Mouse (Mus musculus) limb, embryonic 11.5 days (tissue): ENCODE measurements around the gene Tmem184b. TPM values are rescaled to one million over a fixed set of nuclear protein-coding genes. Genes with fewer than 3 reads are reported as not detected.

Experiments
- ATAC-seq: fragments of 200-750 bp; cut with Nextera tagmentation; 2 replicates; pipeline ENCODE4 v1.8.0; 2017; ENCODE audit warnings: low read depth; ENCODE audit not compliant: insufficient number of reproducible peaks, low FRiP score, low TSS enrichment
- DNase-seq: peaks from one replicate; pipeline ENCODE4 v3.0.0-alpha.2; 2015; ENCODE audit warnings: low spot score
- H3K27ac ChIP-seq: fragments of 300-500 bp; sonication (generic); replicated peaks from 2 replicates; pipeline ENCODE4 v1.5.1; 2014; ENCODE audit warnings: low read depth, mild to moderate bottlenecking, low read length
- H3K27me3 ChIP-seq: fragments of 300-500 bp; sonication (generic); 2 replicates; pipeline ENCODE4 v1.6.1; 2014; ENCODE audit warnings: mild to moderate bottlenecking, low read length, mixed read lengths; ENCODE audit not compliant: control insufficient read depth, insufficient read depth
- H3K36me3 ChIP-seq: fragments of 300-500 bp; sonication (generic); 2 replicates; pipeline ENCODE4 v1.6.1; 2014; ENCODE audit warnings: mild to moderate bottlenecking, low read length, moderate library complexity, mixed read lengths; ENCODE audit not compliant: control insufficient read depth, insufficient read depth
- H3K4me1 ChIP-seq: fragments of 300-500 bp; sonication (generic); 2 replicates; pipeline ENCODE4 v1.6.1; 2014; ENCODE audit warnings: low read length, mixed read lengths; ENCODE audit not compliant: control insufficient read depth, insufficient read depth
- H3K4me2 ChIP-seq: fragments of 300-500 bp; sonication (generic); 2 replicates; pipeline ENCODE4 v1.6.1; 2014; ENCODE audit warnings: low read depth, mild to moderate bottlenecking, moderate library complexity; ENCODE audit not compliant: severe bottlenecking
- H3K4me3 ChIP-seq: fragments of 300-500 bp; sonication (generic); 2 replicates; pipeline ENCODE4 v1.5.1; 2014; ENCODE audit warnings: low read depth, low read length
- H3K9ac ChIP-seq: fragments of 300-500 bp; sonication (generic); 2 replicates; pipeline ENCODE4 v1.6.1; 2014; ENCODE audit warnings: mild to moderate bottlenecking, low read length
- H3K9me3 ChIP-seq: fragments of 300-500 bp; sonication (generic); 2 replicates; pipeline ENCODE4 v1.6.1; 2016; ENCODE audit warnings: low read length; ENCODE audit not compliant: control insufficient read depth
- WGBS: fragments of 180-500 bp; shearing (Covaris S2); extraction: QIAGEN DNeasy Blood & Tissue Kit; methylation state at CpG from one replicate; pipeline ENCODE4 v1.1.7; 2014; 5-methylcytosine and 5-hydroxymethylcytosine counted together
- polyA plus RNA-seq: library from polyadenylated mRNA; unstranded; fragments of >200 nt; fragmentation: Nextera tagmentation; extraction: Ambion mirVana; gene quantifications from 2 replicates; pipeline ENCODE4 v1.2.1, GENCODE M21; 2014

Gene Tmem184b
- polyA plus RNA-seq, 1 experiment from 2014 or later: 50.4 TPM

DNA sequence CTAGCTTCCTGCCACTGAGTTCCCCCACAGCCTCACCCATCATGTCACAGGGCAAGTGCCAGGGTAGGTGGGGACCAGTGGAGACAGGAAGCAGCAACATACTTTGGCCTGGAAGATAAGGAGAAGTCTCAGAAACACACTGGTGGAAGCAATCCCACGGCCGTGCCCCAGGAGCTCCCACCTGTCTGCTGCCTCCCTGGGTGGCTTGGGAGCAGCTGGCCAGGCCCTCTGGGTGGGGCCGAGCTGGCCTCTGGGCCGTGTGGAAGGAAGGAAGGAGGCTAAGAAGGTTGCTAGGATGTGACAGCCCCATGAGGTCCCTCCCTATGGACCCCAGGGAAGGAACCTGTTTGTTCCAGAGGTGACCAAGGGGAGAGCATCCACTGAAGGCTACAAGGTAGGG, 42.3 kb downstream of the Tmem184b start:
- Histone ChIP-seq H3K27ac (no peak overlapping the region), H3K4me3 (no peak overlapping the region), H3K27me3 (peaks cover 10% of the 10 kb centered on the region), H3K4me1 (peaks cover 16% of the 10 kb centered on the region; the same call in 1 of the 2 replicates), H3K9me3 (no peaks in the 10 kb centered on the region), H3K9ac (no peak overlapping the region), H3K4me2 (no peak overlapping the region), H3K36me3 (peaks cover 11% of the 10 kb centered on the region)
- no peak for ATAC-seq
- WGBS: 60% methylated on average over 4 of the region's 4 CpGs
- no peak for DNase-seq

DNA sequence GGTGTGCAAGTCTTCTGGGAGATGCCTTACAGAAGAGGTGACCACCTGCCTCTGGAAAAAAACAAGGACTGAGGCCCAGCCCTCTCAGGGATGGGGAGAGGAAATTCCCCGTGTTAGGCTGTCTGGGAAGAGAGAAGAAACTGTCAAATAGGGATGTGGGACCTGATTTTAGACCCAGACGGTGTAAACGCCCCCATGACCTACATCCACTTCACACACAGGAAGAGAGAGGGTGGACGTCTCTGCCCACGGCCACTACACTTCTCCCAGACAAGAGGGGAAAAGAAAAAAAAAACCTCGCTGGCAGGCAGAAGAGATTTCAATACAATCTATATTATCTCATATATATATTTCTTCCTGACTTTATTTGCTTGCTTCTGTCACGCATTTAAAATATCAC, 43.0 kb downstream of the Tmem184b start:
- H3K27me3 ChIP-seq: peaks cover 10% of the 10 kb centered on the region
- H3K4me3 ChIP-seq: no peak overlapping the region
- DNase-seq (no peak), ATAC-seq (no peak)
- no peak overlapping the region for H3K9ac ChIP-seq
- peaks cover 16% of the 10 kb centered on the region; the same call in 1 of the 2 replicates for H3K4me1 ChIP-seq
- no peaks in the 10 kb centered on the region for H3K9me3 ChIP-seq
- no peak overlapping the region for H3K4me2 ChIP-seq
- WGBS: 68% methylated on average over 7 of the region's 7 CpGs
- peaks cover 11% of the 10 kb centered on the region for H3K36me3 ChIP-seq
- no peak overlapping the region for H3K27ac ChIP-seq

GRCm38 (mm10) chr15:79359954-79360353, 43.4 kb downstream of the Tmem184b start:
- H3K9ac ChIP-seq: no peak overlapping the region
- H3K9me3 ChIP-seq: no peaks in the 10 kb centered on the region
- no peak for ATAC-seq
- DNase-seq: no peak
- WGBS: 49% methylated on average over 6 of the region's 6 CpGs
- H3K4me2 ChIP-seq: no peak overlapping the region
- H3K27me3 ChIP-seq: peaks cover 10% of the 10 kb centered on the region
- peaks cover 11% of the 10 kb centered on the region for H3K36me3 ChIP-seq
- H3K4me1 ChIP-seq: peaks cover 16% of the 10 kb centered on the region; the same call in 1 of the 2 replicates
- H3K4me3 ChIP-seq: no peak overlapping the region
- no peak overlapping the region for H3K27ac ChIP-seq

GRCm38 (mm10) chr15:79357974-79358690, 45.2 kb downstream of the Tmem184b start:
- ATAC-seq (no peak), DNase-seq (no peak)
- Histone ChIP-seq H3K4me1 (peaks cover 16% of the 10 kb centered on the region; the same call in 1 of the 2 replicates), H3K27me3 (peaks cover 10% of the 10 kb centered on the region), H3K4me2 (peak overlapping the region; percentile 89), H3K9ac (peak overlapping the region; percentile 44; the same call in 1 of the 2 replicates), H3K4me3 (0 out of 2 replicates have a peak overlapping the region, but pooled peaks have one; percentile 45), H3K36me3 (peaks cover 8% of the 10 kb centered on the region; the same call in 1 of the 2 replicates), H3K27ac (no peak overlapping the region), H3K9me3 (no peaks in the 10 kb centered on the region)
- WGBS: 43% methylated on average over 12 of the region's 12 CpGs

DNA sequence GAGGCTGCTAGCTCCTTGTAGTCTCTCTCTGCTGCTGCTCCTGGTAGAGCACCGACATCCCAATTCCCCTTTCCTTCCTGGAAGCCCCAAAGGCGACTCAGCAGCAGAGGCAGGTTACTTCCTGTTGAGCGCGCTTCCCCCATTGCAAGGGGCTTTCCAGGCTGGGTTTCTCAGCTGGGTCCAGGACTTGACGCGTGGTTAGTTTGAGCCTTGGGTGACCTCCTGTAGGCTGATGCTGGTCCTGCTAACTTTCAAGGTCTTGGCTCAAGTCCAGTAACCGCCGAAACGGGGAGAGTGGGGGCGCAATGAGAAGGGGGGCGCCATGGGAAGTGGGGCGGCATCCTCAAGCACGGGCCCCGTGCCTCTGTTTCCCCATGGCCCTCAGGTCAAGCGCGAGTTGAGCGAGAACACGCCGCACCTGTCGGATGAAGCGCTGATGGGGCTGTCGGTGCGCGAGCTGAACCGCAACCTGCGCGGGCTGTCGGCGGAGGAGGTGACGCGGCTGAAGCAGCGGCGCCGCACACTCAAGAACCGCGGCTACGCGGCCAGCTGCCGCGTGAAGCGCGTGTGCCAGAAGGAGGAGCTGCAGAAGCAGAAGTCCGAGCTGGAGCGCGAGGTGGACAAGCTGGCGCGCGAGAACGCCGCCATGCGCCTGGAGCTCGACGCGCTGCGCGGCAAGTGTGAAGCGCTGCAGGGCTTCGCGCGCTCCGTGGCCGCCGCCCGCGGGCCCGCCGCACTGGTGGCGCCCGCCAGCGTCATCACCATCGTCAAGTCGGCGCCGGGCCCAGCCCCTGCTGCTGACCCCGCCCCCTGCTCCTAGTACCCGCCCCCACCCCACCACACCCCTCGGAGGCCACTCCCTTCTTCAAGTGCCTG, 46.1 kb downstream of the Tmem184b start:
- 0% methylated on average over 74 of the region's 77 CpGs for WGBS
- peak overlapping the region; percentile 89 for H3K4me2 ChIP-seq
- no peaks in the 10 kb centered on the region for H3K9me3 ChIP-seq
- H3K4me1 ChIP-seq: peaks cover 16% of the 10 kb centered on the region; the same call in 1 of the 2 replicates
- peak overlapping the region; percentile 45 for H3K4me3 ChIP-seq
- peak overlapping the region; percentile 44 for H3K9ac ChIP-seq
- ATAC-seq: peak; percentile 74
- 0 out of 2 replicates have a peak overlapping the region, but pooled peaks have one; percentile 21 for H3K27ac ChIP-seq
- peak; percentile 86 for DNase-seq
- H3K27me3 ChIP-seq: peaks cover 10% of the 10 kb centered on the region
- peaks cover 5% of the 10 kb centered on the region; the same call in 1 of the 2 replicates for H3K36me3 ChIP-seq

- 76% methylated on average over 8 of the region's 8 CpGs for WGBS
- Histone ChIP-seq H3K9me3 (no peaks in the 10 kb centered on the region), H3K9ac (no peak overlapping the region; the same call in 1 of the 2 replicates), H3K4me3 (no peak overlapping the region), H3K4me1 (peaks cover 16% of the 10 kb centered on the region; the same call in 1 of the 2 replicates), H3K36me3 (peaks cover 2% of the 10 kb centered on the region; the same call in 1 of the 2 replicates), H3K27ac (no peak overlapping the region), H3K27me3 (peaks cover 10% of the 10 kb centered on the region), H3K4me2 (peak overlapping the region; percentile 89; the same call in 1 of the 2 replicates)
- no peak for ATAC-seq
- DNase-seq: no peak
Observed at GRCm38 (mm10) chr15:79356481-79356880, 46.9 kb downstream of the Tmem184b start.

GRCm38 (mm10) chr15:79354619-79355018, 48.8 kb downstream of the Tmem184b start:
- Histone ChIP-seq H3K36me3 (no peaks in the 10 kb centered on the region), H3K27me3 (peaks cover 10% of the 10 kb centered on the region), H3K9ac (no peak overlapping the region), H3K4me2 (no peak overlapping the region), H3K9me3 (no peaks in the 10 kb centered on the region), H3K4me1 (peaks cover 14% of the 10 kb centered on the region; the same call in 1 of the 2 replicates), H3K27ac (no peak overlapping the region), H3K4me3 (no peak overlapping the region)
- ATAC-seq (no peak), DNase-seq (no peak)
- 78% methylated on average over 4 of the region's 4 CpGs for WGBS

GRCm38 (mm10) chr15:79353690-79354305, 49.6 kb downstream of the Tmem184b start:
- 90% methylated on average over 5 of the region's 5 CpGs for WGBS
- Histone ChIP-seq H3K27ac (no peak overlapping the region), H3K9me3 (no peaks in the 10 kb centered on the region), H3K4me2 (no peak overlapping the region), H3K36me3 (no peaks in the 10 kb centered on the region), H3K4me1 (peaks cover 14% of the 10 kb centered on the region; the same call in 1 of the 2 replicates), H3K27me3 (peaks cover 10% of the 10 kb centered on the region), H3K9ac (no peak overlapping the region), H3K4me3 (no peak overlapping the region)
- DNase-seq (no peak), ATAC-seq (no peak)
